Mouse (Mus musculus) stomach, embryonic 14.5 days (tissue): ENCODE results near the gene Irgm1. TPM values are rescaled to one million over a fixed set of nuclear protein-coding genes. Genes with fewer than 3 reads are reported as not detected.
"Not testable (repeated sequence)": the region's sequence is repeated elsewhere in the genome, so short reads cannot be mapped to it uniquely, and the experiment has no call there.

ENCODE experiments used
- ATAC-seq: fragments of 200-750 bp; cut with Nextera tagmentation; 2 replicates; pipeline ENCODE4 v1.8.0; 2017; ENCODE audit warnings: low read depth, moderate TSS enrichment; ENCODE audit not compliant: insufficient number of reproducible peaks, insufficient read depth, low FRiP score
- H3K27ac ChIP-seq: fragments of 300-500 bp; sonication (generic); 2 replicates; pipeline ENCODE4 v1.5.1; 2014; ENCODE audit warnings: mild to moderate bottlenecking, low read length, moderate library complexity, mixed read lengths
- H3K27me3 ChIP-seq: fragments of 300-500 bp; sonication (generic); 2 replicates; pipeline ENCODE4 v1.6.1; 2014; ENCODE audit warnings: low read length, control low read depth, mixed read lengths; ENCODE audit not compliant: control insufficient read depth, insufficient read depth
- H3K36me3 ChIP-seq: fragments of 300-500 bp; sonication (generic); 2 replicates; pipeline ENCODE4 v1.6.1; 2014; ENCODE audit warnings: mild to moderate bottlenecking, control low read depth, low read length, moderate library complexity, mixed read lengths; ENCODE audit not compliant: control insufficient read depth, insufficient read depth
- H3K4me1 ChIP-seq: fragments of 300-500 bp; sonication (generic); 2 replicates; pipeline ENCODE4 v1.6.1; 2014; ENCODE audit warnings: low read length, control low read depth, mixed read lengths; ENCODE audit not compliant: control insufficient read depth, insufficient read depth
- H3K4me2 ChIP-seq: fragments of 300-500 bp; sonication (generic); replicated peaks from 2 replicates; pipeline ENCODE4 v1.6.1; 2014; ENCODE audit warnings: low read depth, low read length, control low read depth
- H3K4me3 ChIP-seq: fragments of 300-500 bp; sonication (generic); 2 replicates; pipeline ENCODE4 v1.5.1; 2014; ENCODE audit warnings: low read depth, low read length, control low read depth
- H3K9ac ChIP-seq: fragments of 300-500 bp; sonication (generic); replicated peaks from 2 replicates; pipeline ENCODE4 v1.6.1; 2014; ENCODE audit warnings: low read depth, mild to moderate bottlenecking, control low read depth, low read length, moderate library complexity, mixed read lengths
- H3K9me3 ChIP-seq: fragments of 300-500 bp; sonication (generic); 2 replicates; pipeline ENCODE4 v1.6.1; 2016; ENCODE audit warnings: low read depth, low read length, control low read depth; ENCODE audit not compliant: control insufficient read depth
- WGBS: fragments of 180-500 bp; shearing (Covaris S2); extraction: QIAGEN DNeasy Blood & Tissue Kit; methylation state at CpG from one replicate; pipeline ENCODE4 v1.1.7; 2014; 5-methylcytosine and 5-hydroxymethylcytosine counted together
- polyA plus RNA-seq: library from polyadenylated mRNA; unstranded; fragments of >200 nt; fragmentation: Nextera tagmentation; extraction: Ambion mirVana; gene quantifications from 2 replicates; pipeline ENCODE4 v1.2.1, GENCODE M21; 2014

Gene Irgm1
- polyA plus RNA-seq, 1 experiment from 2014 or later, result 13.2 TPM

- no peaks in the 10 kb centered on the region for H3K9me3 ChIP-seq
- H3K4me1 ChIP-seq, result 0 out of 2 replicates have a peak, but pooled peaks cover 3% of the 10 kb centered on the region
- no peak for ATAC-seq
- 73% methylated on average over 2 of the region's 2 CpGs for WGBS
- H3K4me2 ChIP-seq, result no peak overlapping the region
- H3K4me3 ChIP-seq, result no peak overlapping the region
- no peak overlapping the region for H3K9ac ChIP-seq
- H3K36me3 ChIP-seq, result no peaks in the 10 kb centered on the region
- H3K27ac ChIP-seq, result no peak overlapping the region
- no peaks in the 10 kb centered on the region for H3K27me3 ChIP-seq
Measured at GRCm38 (mm10) chr11:48831273-48831672, 40.2 kb downstream of the Irgm1 start.

GRCm38 (mm10) chr11:48830279-48830678, 41.2 kb downstream of the Irgm1 start:
- no peaks in the 10 kb centered on the region for H3K9me3 ChIP-seq
- 63% methylated on average over 2 of the region's 2 CpGs for WGBS
- no peak overlapping the region for H3K4me3 ChIP-seq

GRCm38 (mm10) chr11:48827926-48828325, 43.6 kb downstream of the Irgm1 start:
- H3K9me3 ChIP-seq, result no peaks in the 10 kb centered on the region
- WGBS, result 71% methylated on average over 6 of the region's 6 CpGs

More at GRCm38 (mm10) chr11:48830279-48830678, 41.2 kb downstream of the Irgm1 start:
- H3K27ac ChIP-seq, result no peak overlapping the region
- ATAC-seq, result no peak
- no peaks in the 10 kb centered on the region for H3K36me3 ChIP-seq
- H3K9ac ChIP-seq, result no peak overlapping the region
- H3K4me1 ChIP-seq, result 0 out of 2 replicates have a peak, but pooled peaks cover 3% of the 10 kb centered on the region
- no peak overlapping the region for H3K4me2 ChIP-seq
- H3K27me3 ChIP-seq, result no peaks in the 10 kb centered on the region

GRCm38 (mm10) chr11:48826752-48827096, 44.8 kb downstream of the Irgm1 start:
- H3K36me3 ChIP-seq, result no peaks in the 10 kb centered on the region
- H3K27ac ChIP-seq, result peak overlapping the region; percentile 58; the same call in 1 of the 2 replicates
- no peaks in the 10 kb centered on the region for H3K9me3 ChIP-seq
- peak overlapping the region; percentile 43 for H3K4me3 ChIP-seq
- 0 out of 2 replicates have a peak, but pooled peaks cover 10% of the 10 kb centered on the region for H3K4me1 ChIP-seq
- WGBS, result 0% methylated on average over 6 of the region's 6 CpGs
- H3K4me2 ChIP-seq, result peak overlapping the region; percentile 68
- H3K27me3 ChIP-seq, result no peaks in the 10 kb centered on the region
- peak overlapping the region; percentile 30; the same call in 1 of the 2 replicates for H3K9ac ChIP-seq
- ATAC-seq, result no peak

More at GRCm38 (mm10) chr11:48827926-48828325, 43.6 kb downstream of the Irgm1 start:
- H3K27ac ChIP-seq, result no peak overlapping the region
- 0 out of 2 replicates have a peak, but pooled peaks cover 10% of the 10 kb centered on the region for H3K4me1 ChIP-seq
- H3K9ac ChIP-seq, result no peak overlapping the region
- no peak overlapping the region for H3K4me3 ChIP-seq
- no peak overlapping the region for H3K4me2 ChIP-seq
- H3K36me3 ChIP-seq, result no peaks in the 10 kb centered on the region
- H3K27me3 ChIP-seq, result no peaks in the 10 kb centered on the region
- no peak for ATAC-seq

GRCm38 (mm10) chr11:48825979-48826751, 45.3 kb downstream of the Irgm1 start, which contains the start of the genes Trim7 and Gm12184:
TSS of gene Trim7 (plus strand) at chr11:48826140.
TSS of gene Gm12184 (minus strand) at chr11:48826655.
- Histone ChIP-seq H3K4me1 (0 out of 2 replicates have a peak, but pooled peaks cover 10% of the 10 kb centered on the region), H3K9ac (peak within 1 kb of the TSS; percentile 30; the same call in 1 of the 2 replicates), H3K27ac (peak within 1 kb of the TSS; percentile 58; the same call in 1 of the 2 replicates), H3K4me2 (peak within 1 kb of the TSS; percentile 68), H3K4me3 (peak within 1 kb of the TSS; percentile 43)
- WGBS, result under 1% methylated on average over 32 of the region's 92 CpGs
- H3K9me3 ChIP-seq, H3K27me3 ChIP-seq, H3K36me3 ChIP-seq: not testable (repeated sequence)
- ATAC-seq, result peak; percentile 80

GRCm38 (mm10) chr11:48824311-48824830, 47.1 kb downstream of the Irgm1 start:
- Histone ChIP-seq H3K4me1 (0 out of 2 replicates have a peak, but pooled peaks cover 10% of the 10 kb centered on the region), H3K9me3 (no peaks in the 10 kb centered on the region), H3K9ac (no peak overlapping the region), H3K36me3 (no peaks in the 10 kb centered on the region), H3K4me3 (peak overlapping the region; percentile 34), H3K4me2 (peak overlapping the region; percentile 74), H3K27ac (no peak overlapping the region), H3K27me3 (no peaks in the 10 kb centered on the region)
- 5% methylated on average over 22 of the region's 22 CpGs for WGBS
- ATAC-seq, result no peak

- no peaks in the 10 kb centered on the region for H3K9me3 ChIP-seq
- ATAC-seq, result peak; percentile 16; the same call in 1 of the 2 replicates
- peak overlapping the region; percentile 74 for H3K4me2 ChIP-seq
- H3K27ac ChIP-seq, result no peak overlapping the region
- H3K9ac ChIP-seq, result 0 out of 2 replicates have a peak overlapping the region, but pooled peaks have one; percentile 14
- 3% methylated on average over 15 of the region's 15 CpGs for WGBS
- H3K27me3 ChIP-seq, result no peaks in the 10 kb centered on the region
- H3K4me1 ChIP-seq, result 0 out of 2 replicates have a peak, but pooled peaks cover 10% of the 10 kb centered on the region
- peak overlapping the region; percentile 34 for H3K4me3 ChIP-seq
- H3K36me3 ChIP-seq, result no peaks in the 10 kb centered on the region
Measured at GRCm38 (mm10) chr11:48823536-48823972, 47.9 kb downstream of the Irgm1 start.

GRCm38 (mm10) chr11:48822768-48823512, 48.5 kb downstream of the Irgm1 start:
- 30% methylated on average over 14 of the region's 14 CpGs for WGBS
- Histone ChIP-seq H3K27me3 (no peaks in the 10 kb centered on the region), H3K9ac (no peak overlapping the region), H3K4me3 (peak overlapping the region; percentile 34), H3K36me3 (no peaks in the 10 kb centered on the region), H3K9me3 (no peaks in the 10 kb centered on the region), H3K4me1 (0 out of 2 replicates have a peak, but pooled peaks cover 10% of the 10 kb centered on the region), H3K4me2 (peak overlapping the region; percentile 74), H3K27ac (no peak overlapping the region)
- ATAC-seq, result no peak
